Mouse (Mus musculus): Measurements from ENCODE around the gene Dap3. TPM values are rescaled to one million over a fixed set of nuclear protein-coding genes. Genes with fewer than 3 reads are reported as not detected.

The Dap3 gene
- 140 TPM for polyA plus RNA-seq (2015; fragmentation: Illumina TruSeq; extraction: RNeasy Lipid Tissue Mini Kit (QIAGEN cat#74804); ENCODE audit: low read depth, low replicate concordance)

DNA sequence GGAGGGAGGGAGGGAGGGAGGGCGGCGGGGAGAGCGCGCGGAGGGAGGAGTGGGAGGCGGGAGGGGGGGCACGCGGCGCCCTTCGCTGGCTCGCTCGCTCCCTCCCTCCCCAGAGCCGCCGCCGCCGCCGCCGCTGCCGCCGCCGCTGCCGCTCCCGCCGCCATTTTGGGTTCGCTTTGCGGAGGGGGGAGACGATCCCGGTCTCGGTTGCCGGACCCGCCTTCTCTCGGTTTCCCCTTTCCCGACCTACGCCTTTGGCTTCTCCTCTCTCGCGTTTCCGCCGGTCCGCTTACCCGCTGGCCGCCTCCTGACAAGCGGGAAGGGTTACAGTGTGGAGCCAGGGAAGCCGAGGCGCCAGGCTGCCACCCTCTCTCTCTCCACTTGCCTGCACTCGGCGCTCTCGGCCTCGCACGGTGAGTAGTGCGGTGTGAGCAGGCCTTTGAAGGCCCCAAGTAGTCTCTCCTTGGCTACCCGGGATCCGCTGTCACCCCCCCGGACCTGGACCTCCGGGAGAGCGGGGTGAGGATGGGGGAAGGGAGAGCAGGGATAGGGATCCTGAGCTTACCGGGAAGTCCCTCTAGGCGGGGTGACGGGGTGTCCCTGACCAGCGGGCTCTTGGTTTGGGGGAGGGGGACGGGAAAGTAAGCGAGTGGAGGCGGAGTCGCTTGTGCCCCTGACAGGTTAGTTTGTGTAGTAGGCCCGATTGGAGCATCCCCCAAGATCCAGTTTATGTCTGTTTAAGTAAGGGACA, at the start of gene Dap3, which contains the start of gene Ash1l:
Gene Dap3, minus strand, starts transcription at position 606 of the 751 bp plus-strand sequence.
Gene Ash1l, plus strand, starts transcription at position 47 of the 751 bp plus-strand sequence.

DNA sequence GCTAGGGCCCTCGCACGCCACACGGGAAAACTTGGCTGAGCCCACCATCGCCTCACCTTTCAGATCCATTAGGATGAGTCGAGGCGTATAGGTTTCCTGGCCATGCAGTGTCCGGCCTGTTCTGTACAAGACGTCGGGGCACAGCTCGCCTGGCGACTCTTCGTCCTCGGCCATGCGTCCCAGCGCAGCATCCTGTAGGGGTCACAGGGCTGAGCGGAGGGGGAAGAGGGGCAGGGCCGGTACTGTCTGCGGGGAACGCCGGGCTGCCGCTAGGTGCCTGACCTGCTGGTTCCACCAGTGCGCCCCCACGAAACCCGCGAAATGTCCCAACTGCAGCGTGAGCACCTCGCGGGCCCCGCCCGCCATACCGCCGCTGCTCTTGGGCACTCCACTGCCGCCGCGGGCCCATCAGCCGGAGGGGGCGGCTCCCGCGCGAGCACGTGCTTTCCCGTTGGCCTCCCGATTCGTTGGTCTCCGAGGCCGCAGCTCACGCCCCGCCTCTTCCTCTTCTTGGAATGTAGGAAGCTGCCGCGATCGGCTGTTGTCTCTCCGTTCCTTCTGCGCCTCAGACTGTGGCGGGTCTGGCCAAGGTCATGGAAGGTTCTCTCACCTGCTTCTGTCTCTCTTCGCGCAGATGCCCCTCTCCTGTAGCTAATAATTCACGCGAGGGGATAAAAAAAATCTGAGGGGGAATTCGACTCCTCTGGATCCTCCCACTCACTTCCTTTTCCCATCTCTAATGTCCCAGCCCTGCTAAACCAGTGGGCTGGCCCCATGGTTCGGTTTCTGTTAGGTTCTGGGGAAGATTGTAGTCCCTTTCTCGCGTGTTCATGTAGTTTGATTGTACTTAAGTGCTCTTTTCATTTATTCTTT, 37.2 kb downstream of the Dap3 start, which contains the start of gene Msto1:
Gene Msto1, minus strand, starts transcription at position 489 of the 873 bp plus-strand sequence.

Other genes with a start within 250 kb of the Dap3 start
- 64.1 TPM for gene Rit1, start 234.3 kb downstream of the Dap3 start, polyA plus RNA-seq (2015; fragmentation: Illumina TruSeq; extraction: RNeasy Lipid Tissue Mini Kit (QIAGEN cat#74804); ENCODE audit: low read depth, low replicate concordance)
- 414 TPM for gene Syt11, start 176.0 kb downstream of the Dap3 start, polyA plus RNA-seq (2015; fragmentation: Illumina TruSeq; extraction: RNeasy Lipid Tissue Mini Kit (QIAGEN cat#74804); ENCODE audit: low read depth, low replicate concordance)
- gene Gon4l, start 116.0 kb downstream of the Dap3 start, polyA plus RNA-seq (2015; fragmentation: Illumina TruSeq; extraction: RNeasy Lipid Tissue Mini Kit (QIAGEN cat#74804); ENCODE audit: low read depth, low replicate concordance) = 28.2 TPM
- 20.6 TPM for gene Msto1, start 37.2 kb downstream of the Dap3 start, polyA plus RNA-seq (2015; fragmentation: Illumina TruSeq; extraction: RNeasy Lipid Tissue Mini Kit (QIAGEN cat#74804); ENCODE audit: low read depth, low replicate concordance)
- gene Ash1l, start 559 bp downstream of the Dap3 start, polyA plus RNA-seq (2015; fragmentation: Illumina TruSeq; extraction: RNeasy Lipid Tissue Mini Kit (QIAGEN cat#74804); ENCODE audit: low read depth, low replicate concordance) = 33.9 TPM
- 130 TPM for gene Rusc1, start 142.1 kb upstream of the Dap3 start, polyA plus RNA-seq (2015; fragmentation: Illumina TruSeq; extraction: RNeasy Lipid Tissue Mini Kit (QIAGEN cat#74804); ENCODE audit: low read depth, low replicate concordance)
- gene Gm43738, start 149.9 kb upstream of the Dap3 start, polyA plus RNA-seq (2015; fragmentation: Illumina TruSeq; extraction: RNeasy Lipid Tissue Mini Kit (QIAGEN cat#74804); ENCODE audit: low read depth, low replicate concordance) = not detected
- gene Fdps, start 150.8 kb upstream of the Dap3 start, polyA plus RNA-seq (2015; fragmentation: Illumina TruSeq; extraction: RNeasy Lipid Tissue Mini Kit (QIAGEN cat#74804); ENCODE audit: low read depth, low replicate concordance) = 98.7 TPM
- gene Pklr, start 185.0 kb upstream of the Dap3 start, polyA plus RNA-seq (2015; fragmentation: Illumina TruSeq; extraction: RNeasy Lipid Tissue Mini Kit (QIAGEN cat#74804); ENCODE audit: low read depth, low replicate concordance) = not detected
- gene Hcn3, start 209.0 kb upstream of the Dap3 start, polyA plus RNA-seq (2015; fragmentation: Illumina TruSeq; extraction: RNeasy Lipid Tissue Mini Kit (QIAGEN cat#74804); ENCODE audit: low read depth, low replicate concordance) = 8.9 TPM
- 35.8 TPM for gene Clk2, start 213.6 kb upstream of the Dap3 start, polyA plus RNA-seq (2015; fragmentation: Illumina TruSeq; extraction: RNeasy Lipid Tissue Mini Kit (QIAGEN cat#74804); ENCODE audit: low read depth, low replicate concordance)
- gene Scamp3, start 226.3 kb upstream of the Dap3 start, polyA plus RNA-seq (2015; fragmentation: Illumina TruSeq; extraction: RNeasy Lipid Tissue Mini Kit (QIAGEN cat#74804); ENCODE audit: low read depth, low replicate concordance) = 70.0 TPM
- 38.8 TPM for gene Fam189b, start 232.0 kb upstream of the Dap3 start, polyA plus RNA-seq (2015; fragmentation: Illumina TruSeq; extraction: RNeasy Lipid Tissue Mini Kit (QIAGEN cat#74804); ENCODE audit: low read depth, low replicate concordance)

Measured in brain, adult 10 weeks (tissue).